Mouse (Mus musculus) gastrocnemius, postnatal 36 days (tissue): ENCODE data around the gene Cd36. TPM values are rescaled to one million over a fixed set of nuclear protein-coding genes. Genes with fewer than 3 reads are reported as not detected.
A peak's percentile ranks its signal among the peaks of the same experiment; 100 is the strongest.

ENCODE experiments used
- DNase-seq, 2 experiments: peaks; one replicate each; pipeline ENCODE4 v3.0.0; 2022
- intact Hi-C: fragments of 180-260 bp; cut with DNase I; formaldehyde crosslinking; loops from one replicate; pipeline ENCODE4 v1.15.1; 2025
- total RNA-seq, 2 experiments: library from RNA; stranded (reverse); gene quantifications; 2 replicates each; pipeline ENCODE4 v1.2.3; 2021

Cd36 gene
- total RNA-seq, 2 experiments from 2014 or later: 264 to 332 TPM

DNA sequence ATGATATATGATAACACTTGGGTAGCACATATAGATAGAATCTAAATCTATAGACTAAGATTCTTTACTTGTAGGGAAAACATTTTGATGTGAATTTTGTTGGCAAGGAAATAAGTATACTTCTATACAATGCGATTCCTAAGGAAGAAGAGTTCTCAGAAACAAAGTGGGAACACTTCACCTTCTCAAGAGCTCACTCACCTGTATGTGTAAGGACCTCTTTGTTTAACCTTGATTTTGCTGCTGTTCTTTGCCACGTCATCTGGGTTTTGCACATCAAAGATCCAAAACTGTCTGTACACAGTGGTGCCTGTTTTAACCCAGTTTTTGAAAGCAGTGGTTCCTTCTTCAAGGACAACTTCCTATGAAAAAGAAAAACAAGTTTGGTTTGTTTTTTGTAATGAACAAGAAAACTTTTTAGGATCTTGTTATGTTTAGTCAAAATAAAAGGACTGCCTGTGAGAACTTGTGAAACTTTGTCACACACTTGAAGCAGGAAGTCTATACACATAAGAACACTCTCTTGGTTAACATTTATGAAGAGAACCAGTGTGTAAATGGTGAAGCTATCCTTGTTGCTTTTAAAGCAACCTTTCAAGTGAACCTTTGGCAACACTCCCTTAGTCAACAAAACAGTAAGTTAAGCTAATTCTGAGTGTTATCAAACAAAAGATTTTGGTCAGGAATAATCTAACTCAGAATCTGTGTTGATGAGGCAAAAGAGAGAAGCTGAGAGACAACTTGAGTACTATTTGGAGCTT is 68.2 kb downstream of the Cd36 start:
- intact Hi-C loops: no loop called here
- no peak for DNase-seq

DNA sequence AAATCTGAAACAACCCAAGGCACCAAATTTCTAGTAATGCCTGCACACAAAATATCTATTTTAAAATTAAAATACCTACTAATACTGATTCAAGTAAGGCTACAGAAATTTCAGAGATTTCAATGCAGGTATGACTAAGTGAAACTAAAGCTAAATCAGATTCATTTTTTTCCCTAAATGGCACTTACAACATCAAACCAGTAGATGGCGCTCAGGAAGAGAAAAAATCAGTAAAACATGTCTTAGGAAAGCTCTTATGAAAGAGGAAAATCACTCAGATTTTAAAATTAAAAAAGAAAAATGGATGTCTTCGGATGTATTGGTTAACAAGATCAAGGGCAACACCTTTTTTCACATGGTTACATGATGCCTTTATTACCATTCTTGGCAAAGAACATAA is 72.4 kb downstream of the Cd36 start:
- intact Hi-C loops: loop anchor here (2.0 kb wide), 1 partner anchor 227 kb away; no protein-coding TSS in a partner anchor
- DNase-seq: no peak

DNA sequence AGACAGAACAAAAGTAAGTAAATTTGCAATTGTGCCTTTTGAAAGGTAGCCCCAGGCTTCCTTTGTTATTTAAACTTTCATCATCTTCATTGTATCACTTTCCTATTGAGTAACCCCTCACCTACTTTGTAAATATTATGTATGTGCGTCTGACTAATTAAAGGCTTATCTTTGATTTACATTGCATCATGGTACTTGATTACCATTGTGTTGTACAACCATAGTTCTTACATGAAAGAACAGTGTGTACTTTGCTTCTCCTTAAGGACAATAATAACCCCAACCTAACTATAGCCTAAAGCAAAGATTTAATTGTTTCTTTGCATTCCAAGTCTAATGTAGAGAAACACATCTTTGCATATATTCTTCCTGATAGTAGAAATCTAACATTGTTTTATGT is 78.3 kb downstream of the Cd36 start:
- DNase-seq: no peak
- intact Hi-C loops: no loop called here

DNA sequence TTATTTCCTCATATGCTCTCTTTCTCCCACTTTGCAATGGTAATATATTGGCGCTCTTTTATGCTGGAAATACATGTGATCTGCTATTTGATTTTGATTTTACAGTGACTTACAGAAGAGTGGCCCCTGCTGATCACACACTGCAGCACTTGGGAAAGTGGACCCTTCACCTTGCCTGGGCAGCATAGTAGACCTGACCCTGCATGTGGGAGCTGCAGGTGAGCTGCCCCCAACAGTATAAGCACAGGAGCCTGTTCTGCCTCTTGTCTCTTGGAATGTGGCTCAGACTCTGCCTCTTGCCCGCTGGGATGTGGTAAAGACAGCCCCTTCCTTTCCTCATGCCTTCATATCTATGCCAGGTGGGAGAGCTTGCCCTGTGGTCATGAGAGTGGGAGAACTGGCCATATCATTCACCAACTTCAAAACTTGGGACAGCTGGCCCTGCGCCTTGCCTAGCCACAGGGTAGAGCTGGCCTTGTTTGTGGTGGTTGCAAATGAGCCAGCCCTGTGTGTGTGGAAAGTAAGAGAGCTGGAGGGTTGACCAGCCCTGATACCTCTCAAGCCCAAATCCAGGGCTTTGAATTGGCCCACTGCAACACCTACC is 81.7 kb downstream of the Cd36 start:
- intact Hi-C loops: no loop called here
- DNase-seq: no peak

DNA sequence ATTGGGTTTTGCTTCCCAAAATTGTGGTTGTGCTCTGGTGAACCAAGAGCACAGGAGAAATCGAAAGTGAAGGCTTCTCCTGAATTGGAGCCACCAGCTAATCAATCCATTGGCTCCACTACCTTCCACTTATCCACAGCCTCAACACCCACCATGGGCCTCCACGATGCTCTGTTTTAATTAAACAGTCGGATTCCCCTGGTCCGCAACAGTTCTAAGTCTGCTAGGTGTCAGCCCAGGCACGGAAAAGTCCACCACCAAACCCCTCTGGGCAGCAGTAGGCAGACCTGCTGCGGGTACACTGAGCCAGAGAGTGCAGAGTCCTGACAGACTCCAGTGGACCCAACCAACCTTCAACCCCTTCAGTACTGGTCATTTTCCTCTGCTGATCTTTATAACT is 112.0 kb downstream of the Cd36 start:
- no peak for DNase-seq
- intact Hi-C loops: no loop called here

DNA sequence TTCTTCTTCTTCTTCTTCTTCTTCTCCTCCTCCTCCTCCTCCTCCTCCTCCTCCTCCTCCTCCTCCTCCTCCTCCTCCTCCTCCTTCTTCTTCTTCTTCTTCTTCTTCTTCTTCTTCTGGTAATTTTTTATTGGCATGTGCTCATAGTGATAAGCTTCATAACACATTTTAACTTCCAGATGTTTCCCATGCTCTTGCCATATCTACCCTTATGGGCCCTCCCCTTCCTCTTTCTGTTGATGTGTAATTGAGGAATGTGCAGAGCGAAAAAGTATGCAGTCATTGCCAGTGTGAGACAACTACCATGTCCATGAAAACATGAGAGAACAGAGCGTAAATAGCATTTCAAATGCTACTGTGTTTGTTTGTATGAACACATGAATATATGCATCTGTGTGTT is 118.3 kb downstream of the Cd36 start:
- intact Hi-C loops: no loop called here
- no peak for DNase-seq

DNA sequence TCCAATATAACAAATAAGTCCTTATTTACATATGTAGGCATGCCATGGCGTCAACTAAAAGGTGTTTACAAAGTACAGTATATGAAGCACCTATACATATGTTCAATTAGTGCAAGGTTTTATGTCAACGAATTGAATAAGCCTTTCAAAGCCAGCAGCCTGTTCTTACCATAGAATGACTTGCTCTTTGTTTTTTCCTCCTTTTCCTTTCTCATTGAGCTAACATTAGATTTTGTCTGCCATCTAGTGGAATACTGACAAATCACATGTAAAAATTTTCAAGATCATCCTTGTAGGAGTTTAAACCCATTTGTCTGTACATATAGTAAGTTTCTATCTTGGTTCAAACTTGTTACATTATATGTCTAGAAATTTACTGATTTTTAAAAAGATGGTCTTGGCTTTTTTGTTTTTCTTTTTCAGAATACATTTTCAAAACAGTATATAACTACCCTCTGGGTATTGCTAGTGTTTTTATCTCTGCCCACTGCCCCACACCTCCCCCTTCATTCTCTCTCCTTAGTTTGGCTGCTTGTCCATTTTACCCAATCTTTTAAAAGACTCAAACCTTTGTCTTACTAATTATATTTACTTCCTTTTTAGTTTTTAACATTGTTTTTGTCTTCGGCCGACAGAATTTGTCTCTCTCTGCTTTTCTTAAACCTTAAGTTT is 122.5 kb downstream of the Cd36 start:
- DNase-seq: no peak
- intact Hi-C loops: loop anchor here (5.0 to 10.0 kb wide), 3 partner anchors 194 to 829 kb away; partner anchors contain the start of gene Sema3c

DNA sequence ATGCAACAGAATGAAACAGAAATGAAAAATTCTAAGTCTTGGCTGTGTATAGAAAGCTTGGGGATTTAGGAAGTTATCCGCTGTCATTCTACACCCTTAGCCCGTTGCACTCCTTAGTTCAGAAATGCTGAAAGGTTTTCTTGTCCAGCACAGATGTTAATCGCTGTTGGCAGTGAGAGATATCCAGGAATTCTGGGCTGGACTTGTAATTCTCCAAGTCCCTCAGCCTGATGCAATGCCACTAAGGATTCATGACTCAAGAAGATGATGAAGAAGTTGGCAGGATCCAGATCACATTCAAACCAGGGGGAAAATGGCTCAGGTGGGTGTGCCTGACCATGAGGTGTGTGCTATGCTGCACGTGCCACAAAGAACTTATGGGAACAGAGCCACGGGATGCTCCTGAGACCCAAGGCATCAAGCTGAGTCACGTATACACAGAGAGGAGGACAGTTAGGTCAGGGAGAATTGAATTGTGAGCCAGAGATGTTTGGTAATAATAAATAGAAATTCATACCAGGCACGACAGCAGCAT is 135.1 kb downstream of the Cd36 start:
- intact Hi-C loops: no loop called here
- peak; percentile 37 to 38 for DNase-seq

DNA sequence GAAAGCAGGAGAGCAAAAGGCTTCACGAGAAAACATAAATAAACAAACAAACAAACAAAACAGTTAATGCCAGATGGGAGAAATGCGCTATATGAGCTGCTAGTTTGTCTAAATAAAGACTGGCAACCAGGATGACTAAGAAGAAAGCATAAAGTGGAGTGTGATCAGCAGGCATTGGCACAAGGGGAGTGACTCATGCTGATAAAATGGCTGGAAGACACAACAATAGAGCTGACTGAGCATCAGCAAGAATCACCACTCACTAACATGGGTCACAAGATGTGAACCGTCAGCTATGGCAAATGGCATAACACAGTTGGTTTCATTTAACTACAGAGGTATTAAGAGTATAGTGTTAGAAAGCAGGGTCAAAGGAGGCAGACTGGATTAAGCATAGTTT is 140.3 kb downstream of the Cd36 start:
- intact Hi-C loops: no loop called here
- DNase-seq: no peak

DNA sequence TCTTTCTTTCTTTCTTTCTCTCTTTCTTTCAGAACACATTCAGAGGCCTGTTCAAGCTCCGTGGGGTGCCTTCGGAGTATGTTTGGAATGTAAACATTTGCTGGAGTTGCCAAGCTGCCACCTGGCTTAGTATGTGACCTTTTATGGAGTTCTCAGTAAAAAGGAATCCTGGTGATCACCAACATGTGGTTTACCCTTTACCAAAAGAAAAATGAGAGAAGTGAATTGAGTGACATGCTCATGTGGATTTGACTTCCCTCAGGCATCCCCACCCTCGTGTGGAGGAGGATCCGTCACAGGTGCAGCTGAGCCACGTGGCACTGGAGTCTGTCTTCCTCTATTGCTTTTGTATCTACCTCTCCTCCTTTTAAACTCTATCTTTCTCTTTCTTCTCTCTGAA is 141.5 kb downstream of the Cd36 start:
- no peak for DNase-seq
- intact Hi-C loops: no loop called here

DNA sequence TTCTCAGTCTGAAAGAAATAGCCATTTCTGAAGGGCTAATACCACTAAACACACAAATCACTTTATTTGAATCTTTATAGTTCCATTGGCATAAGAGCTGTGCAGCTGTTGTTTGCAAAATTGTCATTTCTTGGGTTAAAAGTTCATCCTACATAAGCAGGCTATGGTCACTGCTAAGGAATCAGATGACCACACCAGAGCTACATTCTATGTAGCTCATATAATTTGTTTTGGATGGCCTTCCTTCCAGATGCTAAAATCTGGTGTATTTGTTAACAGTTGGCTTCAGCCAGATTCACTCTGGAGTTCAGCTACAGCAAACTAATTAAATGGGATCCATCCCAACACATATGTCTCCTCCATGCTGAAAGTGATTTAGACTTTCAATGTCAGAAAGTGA is 142.1 kb downstream of the Cd36 start:
- no peak for DNase-seq
- intact Hi-C loops: no loop called here

DNA sequence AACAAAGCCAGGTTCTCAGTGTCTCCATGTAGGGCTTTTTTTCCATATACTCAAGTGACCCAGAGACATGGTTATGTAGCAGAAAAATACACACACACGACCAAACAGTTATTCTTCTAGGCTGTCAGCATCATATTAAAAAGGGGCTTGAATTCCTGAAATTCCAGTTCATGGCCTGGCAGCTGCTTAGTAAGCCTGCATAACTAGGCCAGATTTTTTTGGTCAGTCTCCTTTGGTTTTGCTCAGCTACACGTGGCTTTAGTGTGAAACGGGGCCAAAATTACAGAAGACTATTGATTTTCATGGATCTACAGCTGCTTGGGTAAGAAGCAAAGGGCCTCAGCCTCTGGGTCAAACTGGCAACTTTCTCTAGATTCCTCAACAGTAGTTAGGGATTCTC is 148.8 kb downstream of the Cd36 start:
- no peak for DNase-seq
- intact Hi-C loops: no loop called here

Other genes with a start within 250 kb of the Cd36 start
- not detected for gene Gnat3, start 73.7 kb upstream of the Cd36 start, total RNA-seq